Comparison of ENCODE assay signal across 19 mouse cellular contexts in the genomic region with DNA sequence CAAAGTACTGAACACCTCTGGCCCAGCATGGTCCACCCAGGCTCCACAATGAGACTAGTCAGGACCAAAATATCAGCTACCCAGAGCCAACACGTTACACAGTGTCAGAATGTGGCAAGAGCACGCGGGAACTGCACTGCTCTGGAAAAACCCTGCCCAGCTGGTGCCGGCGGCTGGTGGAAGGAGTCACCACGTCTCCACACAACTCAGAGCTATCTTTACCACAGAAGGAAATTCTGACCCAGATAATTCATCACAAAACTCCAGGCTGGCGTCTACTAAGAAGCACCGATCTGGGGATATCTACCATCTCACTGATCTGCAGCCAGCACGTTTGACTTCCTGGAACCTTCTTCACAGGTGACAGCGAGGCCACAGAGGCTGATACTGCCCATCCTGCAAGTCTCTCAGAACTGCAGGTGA. TPM values are rescaled to one million over a fixed set of nuclear protein-coding genes. Genes with fewer than 3 reads are reported as not detected.
DNase-seq lines count a peak whose midpoint lies in the region; ATAC-seq and TF ChIP-seq lines count a peak whose summit lies in the region.
"Had no signal": no experiment of that assay in that cellular context is flagged by ENCODE, and none has a peak within 500 bp of the region (broad histone marks: within the 10 kb centered on the region; RNA-seq: fewer than 3 reads in every experiment).

No protein-coding gene starts in this region.

- H3K79me2 ChIP-seq in heart, adult 2 months (replicated peaks; ENCODE audit: control insufficient read depth, insufficient read depth, low read length), result 0 out of 2 replicates have a peak, but pooled peaks cover 3% of the 10 kb centered on the region
- H3K79me2 ChIP-seq in MEL (ENCODE audit: control insufficient read depth, insufficient read depth, low read length, poor library complexity), result no peaks in the 10 kb centered on the region; the same call in 1 of the 2 replicates

- no peak overlapping the region for H3K4me3 ChIP-seq in heart, adult 2 months
- H3K4me3 ChIP-seq in heart, embryonic 11.5 days (ENCODE audit: low read depth, low read length), result no peak overlapping the region
- H3K4me3 ChIP-seq in megakaryocyte, embryonic 14.5 days (replicated peaks), result peak overlapping the region; percentile 73
- H3K4me3 ChIP-seq in MEL (ENCODE audit: control insufficient read depth in 1 of 2, insufficient read depth in 1 of 2, low read depth in 2 of 2, low read length in 2 of 2), result no peak overlapping the region
- no peak overlapping the region for H3K4me3 ChIP-seq in midbrain, embryonic 10.5 days
- H3K4me3 ChIP-seq: limb, embryonic 13.5 days; neural tube, embryonic 12.5 days had no signal

- H3K27ac ChIP-seq in heart, adult 2 months, result no peak overlapping the region; the same call in 1 of the 2 replicates
- no peak overlapping the region for H3K27ac ChIP-seq in heart, embryonic 11.5 days (ENCODE audit: low read depth, low read length)
- H3K27ac ChIP-seq in MEL (ENCODE audit: control insufficient read depth, low read depth, low read length), result peak overlapping the region; percentile 57
- no peak overlapping the region for H3K27ac ChIP-seq in midbrain, embryonic 10.5 days (replicated peaks)
- H3K27ac ChIP-seq: limb, embryonic 13.5 days; neural tube, embryonic 12.5 days; stomach, postnatal 0 days had no signal

- no peaks in the 10 kb centered on the region for H3K27me3 ChIP-seq in heart, adult 2 months (ENCODE audit: control insufficient read depth, insufficient read depth, low read length)
- H3K27me3 ChIP-seq in heart, embryonic 11.5 days (ENCODE audit: control insufficient read depth, insufficient read depth, low read length), result no peaks in the 10 kb centered on the region
- H3K27me3 ChIP-seq in megakaryocyte, embryonic 14.5 days (replicated peaks), result no peaks in the 10 kb centered on the region
- no peaks in the 10 kb centered on the region for H3K27me3 ChIP-seq in MEL (ENCODE audit: control insufficient read depth in 1 of 2, insufficient read depth in 2 of 2, low read length in 2 of 2)
- no peaks in the 10 kb centered on the region for H3K27me3 ChIP-seq in midbrain, embryonic 10.5 days (ENCODE audit: low read depth, poor library complexity, severe bottlenecking)
- H3K27me3 ChIP-seq: limb, embryonic 13.5 days; neural tube, embryonic 12.5 days; Patski had no signal

- 0 out of 2 replicates have a peak, but pooled peaks have one; percentile 9 for TF ChIP-seq EP300 in heart, adult 2 months (IDR thresholded peaks at IDR 0.05; ENCODE audit: insufficient read depth, low read depth, low read length)
- TF ChIP-seq EP300 in MEL (IDR thresholded peaks at IDR 0.05; ENCODE audit: low read depth in 1 of 2, low read length in 2 of 2), result peak; percentile 92 to 94

- no peak overlapping the region for H3K9ac ChIP-seq in heart, adult 2 months (ENCODE audit: low read depth, low read length)
- H3K9ac ChIP-seq in heart, embryonic 11.5 days (ENCODE audit: low read depth, low read length), result no peak overlapping the region
- H3K9ac ChIP-seq in MEL (ENCODE audit: control insufficient read depth, low read depth, low read length, poor library complexity, severe bottlenecking), result peak overlapping the region; percentile 10; the same call in 1 of the 2 replicates
- H3K9ac ChIP-seq: forebrain, postnatal 0 days; limb, embryonic 13.5 days; neural tube, embryonic 12.5 days had no signal

- intact Hi-C loops in heart, adult 2 months (cut with DNase I), result no loop called here

- WGBS in heart, adult 2 months, result 59% methylated on average over 10 of the region's 10 CpGs
- 65% methylated on average over 10 of the region's 10 CpGs for WGBS in heart, embryonic 11.5 days (ENCODE audit: insufficient replicate concordance)
- 94% methylated on average over 10 of the region's 10 CpGs for WGBS in midbrain, embryonic 10.5 days

- TF ChIP-seq CTCF in heart, adult 2 months (IDR thresholded peaks at IDR 0.05), result no peak
- TF ChIP-seq CTCF in MEL (IDR thresholded peaks at IDR 0.05 in 2 of 3, conservative IDR thresholded peaks at IDR 0.05 in 1 of 3; ENCODE audit: control insufficient read depth in 1 of 3, insufficient read depth in 1 of 3, low read depth in 2 of 3, low read length in 3 of 3, poor library complexity in 1 of 3, severe bottlenecking in 1 of 3), result no peak

- TF ChIP-seq RAD21 in MEL (IDR thresholded peaks at IDR 0.05; ENCODE audit: low read depth, low read length), result no peak

- H3K36me3 ChIP-seq in heart, adult 2 months (ENCODE audit: control insufficient read depth, insufficient read depth, low read length), result no peaks in the 10 kb centered on the region
- peaks cover 4% of the 10 kb centered on the region for H3K36me3 ChIP-seq in heart, embryonic 11.5 days (ENCODE audit: control insufficient read depth, insufficient read depth, low read length)
- H3K36me3 ChIP-seq in megakaryocyte, embryonic 14.5 days (replicated peaks; ENCODE audit: low read length), result peaks cover 80% of the 10 kb centered on the region
- H3K36me3 ChIP-seq in MEL (ENCODE audit: control insufficient read depth in 1 of 2, insufficient read depth in 2 of 2, low read length in 2 of 2), result peaks cover 0 to 35% of the 10 kb centered on the region in 2 experiments
- peaks cover 65% of the 10 kb centered on the region for H3K36me3 ChIP-seq in midbrain, embryonic 10.5 days

- H3K4me2 ChIP-seq in heart, embryonic 11.5 days, result no peak overlapping the region
- H3K4me2 ChIP-seq: limb, embryonic 13.5 days; neural tube, embryonic 12.5 days had no signal

- TF ChIP-seq POLR2A in heart, adult 2 months (IDR thresholded peaks at IDR 0.05; ENCODE audit: insufficient read depth, low read depth, low read length), result no peak
- no peak for TF ChIP-seq POLR2A in MEL (IDR thresholded peaks at IDR 0.05; ENCODE audit: control insufficient read depth in 1 of 2, insufficient read depth in 1 of 2, low read depth in 1 of 2, low read length in 2 of 2, poor library complexity in 1 of 2)

- DNase-seq in heart, adult 2 months, result no peak
- DNase-seq in MEL (ENCODE audit: low read depth, low spot score), result peak; percentile 86
- DNase-seq in kidney, adult 18-20 months, result no peak
- no peak for DNase-seq in midbrain, embryonic 10.5 days (ENCODE audit: low spot score)
- DNase-seq: cerebellum, adult 9-11 months; forebrain, postnatal 0 days; heart, adult 11 months; kidney, postnatal 36 days; layer of hippocampus, postnatal 36 days; lung, postnatal 10 days; midbrain, embryonic 14.5 days had no signal

- no peak for ATAC-seq in heart, embryonic 11.5 days (replicated peaks; ENCODE audit: insufficient number of reproducible peaks, low FRiP score, low TSS enrichment)
- no peak; the same call in 1 of the 2 replicates for ATAC-seq in megakaryocyte, adult 5-6 weeks (ENCODE audit: poor library complexity, severe bottlenecking)
- 0 out of 2 replicates have a peak, but pooled peaks have one; percentile 2 for ATAC-seq in megakaryocyte-erythroid progenitor cell, adult 5-6 weeks (replicated peaks; ENCODE audit: low FRiP score, low TSS enrichment, poor library complexity, severe bottlenecking)
- ATAC-seq: forebrain, postnatal 0 days; Patski had no signal

- no peaks in the 10 kb centered on the region for H3K9me3 ChIP-seq in heart, embryonic 11.5 days (replicated peaks; ENCODE audit: control insufficient read depth, low read length)
- no peaks in the 10 kb centered on the region for H3K9me3 ChIP-seq in megakaryocyte, embryonic 14.5 days
- H3K9me3 ChIP-seq in MEL (replicated peaks; ENCODE audit: insufficient read depth, low read length), result no peaks in the 10 kb centered on the region
- H3K9me3 ChIP-seq in midbrain, embryonic 10.5 days (replicated peaks), result no peaks in the 10 kb centered on the region
- H3K9me3 ChIP-seq: limb, embryonic 13.5 days; neural tube, embryonic 12.5 days had no signal

- H3K4me1 ChIP-seq in heart, adult 2 months (ENCODE audit: control insufficient read depth, insufficient read depth, low read length), result peaks cover 42% of the 10 kb centered on the region
- peaks cover 78% of the 10 kb centered on the region for H3K4me1 ChIP-seq in heart, embryonic 11.5 days (ENCODE audit: control insufficient read depth, insufficient read depth, low read length)
- peaks cover 100% of the 10 kb centered on the region for H3K4me1 ChIP-seq in megakaryocyte, embryonic 14.5 days
- H3K4me1 ChIP-seq in MEL (ENCODE audit: control insufficient read depth in 1 of 2, insufficient read depth in 2 of 2, low read length in 2 of 2), result peaks cover 22 to 42% of the 10 kb centered on the region in 2 experiments
- H3K4me1 ChIP-seq in midbrain, embryonic 10.5 days, result peaks cover 37% of the 10 kb centered on the region

RNA-seq across cellular contexts. Expression of a gene that starts 11.8 kb away (rescaled TPM):
- total RNA-seq in heart, adult 2 months (2021), result 10 to 100 TPM; 83.1 to 89.6 TPM
- 84.5 and 128 TPM in 2 replicates for polyA plus RNA-seq in heart, adult 2 months (2012; rRNA removed)
- polyA plus RNA-seq in heart, embryonic 11.5 days (2014; fragmentation: Nextera tagmentation; extraction: Ambion mirVana), result 57.5 and 72.0 TPM in 2 replicates
- 80.2 and 247 TPM in 2 replicates for polyA plus RNA-seq in megakaryocyte, embryonic 14.5 days (2012; ENCODE audit: insufficient read depth, low replicate concordance)
- 23.4 and 27.7 TPM in 2 replicates for total RNA-seq in megakaryocyte, adult 5-6 weeks (2015)
- total RNA-seq in megakaryocyte, adult 5-6 weeks (2017), result 31.9 and 32.6 TPM in 2 replicates
- 71.3 and 78.2 TPM in 2 replicates for total RNA-seq in MEL (2012; rRNA removed)
- 10 to 100 TPM in 1 of 2 experiments, not detected in 1; 80.7 TPM for polyA plus RNA-seq in MEL (2012; ENCODE audit: insufficient read depth in 1 of 2, insufficient read length in 2 of 2, low read depth in 1 of 2, low replicate concordance in 2 of 2, missing spikeins in 1 of 2)
- 47.0 and 56.6 TPM in 2 replicates for total RNA-seq in megakaryocyte-erythroid progenitor cell, adult 5-6 weeks (2014; fragmentation: Nextera tagmentation)
- 33.2 and 37.4 TPM in 2 replicates for total RNA-seq in megakaryocyte-erythroid progenitor cell, adult 5-6 weeks (2017)
- 87.1 and 97.9 TPM in 2 replicates for polyA plus RNA-seq in midbrain, embryonic 10.5 days (2016; fragmentation: Nextera tagmentation; extraction: Ambion mirVana)

RNA-seq across cellular contexts. Expression of a gene that starts 40.6 kb away (rescaled TPM):
- 10 to 100 TPM; 82.7 to 93.9 TPM for total RNA-seq in heart, adult 2 months (2021)
- 35.5 and 51.0 TPM in 2 replicates for polyA plus RNA-seq in heart, adult 2 months (2012; rRNA removed)
- 83.2 and 83.4 TPM in 2 replicates for polyA plus RNA-seq in heart, embryonic 11.5 days (2014; fragmentation: Nextera tagmentation; extraction: Ambion mirVana)
- polyA plus RNA-seq in megakaryocyte, embryonic 14.5 days (2012; ENCODE audit: insufficient read depth, low replicate concordance), result 49.5 and 106 TPM in 2 replicates
- total RNA-seq in megakaryocyte, adult 5-6 weeks (2015), result 9.6 and 21.6 TPM in 2 replicates
- 11.7 and 16.2 TPM in 2 replicates for total RNA-seq in megakaryocyte, adult 5-6 weeks (2017)
- total RNA-seq in MEL (2012; rRNA removed), result 99.2 and 120 TPM in 2 replicates
- 10 to 100 TPM in 1 of 2 experiments, not detected in 1; 77.6 TPM for polyA plus RNA-seq in MEL (2012; ENCODE audit: insufficient read depth in 1 of 2, insufficient read length in 2 of 2, low read depth in 1 of 2, low replicate concordance in 2 of 2, missing spikeins in 1 of 2)
- total RNA-seq in megakaryocyte-erythroid progenitor cell, adult 5-6 weeks (2014; fragmentation: Nextera tagmentation), result 36.8 and 74.1 TPM in 2 replicates
- total RNA-seq in megakaryocyte-erythroid progenitor cell, adult 5-6 weeks (2017), result 21.2 and 41.9 TPM in 2 replicates
- polyA plus RNA-seq in midbrain, embryonic 10.5 days (2016; fragmentation: Nextera tagmentation; extraction: Ambion mirVana), result 89.7 and 91.0 TPM in 2 replicates

RNA-seq across cellular contexts. Expression of a gene that starts 40.8 kb away (rescaled TPM):
- 1 to 10 TPM; 6.1 to 6.3 TPM for total RNA-seq in heart, adult 2 months (2021)
- polyA plus RNA-seq in heart, adult 2 months (2012; rRNA removed), result 19.1 and 22.8 TPM in 2 replicates
- 14.6 and 18.9 TPM in 2 replicates for polyA plus RNA-seq in heart, embryonic 11.5 days (2014; fragmentation: Nextera tagmentation; extraction: Ambion mirVana)
- 16.1 and 46.5 TPM in 2 replicates for polyA plus RNA-seq in megakaryocyte, embryonic 14.5 days (2012; ENCODE audit: insufficient read depth, low replicate concordance)
- 13.4 and 14.3 TPM in 2 replicates for total RNA-seq in megakaryocyte, adult 5-6 weeks (2015)
- total RNA-seq in megakaryocyte, adult 5-6 weeks (2017), result 14.8 and 18.8 TPM in 2 replicates
- 12.6 and 16.6 TPM in 2 replicates for total RNA-seq in MEL (2012; rRNA removed)
- 10 to 100 TPM in 1 of 2 experiments, not detected in 1; 14.3 TPM for polyA plus RNA-seq in MEL (2012; ENCODE audit: insufficient read depth in 1 of 2, insufficient read length in 2 of 2, low read depth in 1 of 2, low replicate concordance in 2 of 2, missing spikeins in 1 of 2)
- 12.8 and 24.1 TPM in 2 replicates for total RNA-seq in megakaryocyte-erythroid progenitor cell, adult 5-6 weeks (2014; fragmentation: Nextera tagmentation)
- total RNA-seq in megakaryocyte-erythroid progenitor cell, adult 5-6 weeks (2017), result 5.0 and 6.0 TPM in 2 replicates
- polyA plus RNA-seq in midbrain, embryonic 10.5 days (2016; fragmentation: Nextera tagmentation; extraction: Ambion mirVana), result 20.0 and 21.2 TPM in 2 replicates

RNA-seq across cellular contexts. Expression of a gene that starts 52.7 kb away (rescaled TPM):
- 10 to 100 TPM in 1 of 2 experiments, 1 to 10 TPM in 1; 9.3 to 10.7 TPM for total RNA-seq in heart, adult 2 months (2021)
- polyA plus RNA-seq in heart, adult 2 months (2012; rRNA removed), result 3.7 and 6.5 TPM in 2 replicates
- polyA plus RNA-seq in heart, embryonic 11.5 days (2014; fragmentation: Nextera tagmentation; extraction: Ambion mirVana), result 15.1 and 16.0 TPM in 2 replicates
- polyA plus RNA-seq in megakaryocyte, embryonic 14.5 days (2012; ENCODE audit: insufficient read depth, low replicate concordance), result 1.5 and 10.4 TPM in 2 replicates
- total RNA-seq in megakaryocyte, adult 5-6 weeks (2015), result 5.2 and 5.8 TPM in 2 replicates
- total RNA-seq in megakaryocyte, adult 5-6 weeks (2017), result 9.3 and 16.3 TPM in 2 replicates
- total RNA-seq in MEL (2012; rRNA removed), result 17.6 and 21.6 TPM in 2 replicates
- polyA plus RNA-seq in MEL (2012; ENCODE audit: insufficient read depth in 1 of 2, insufficient read length in 2 of 2, low read depth in 1 of 2, low replicate concordance in 2 of 2, missing spikeins in 1 of 2), result 10 to 100 TPM in 1 of 2 experiments, not detected in 1; 26.6 TPM
- total RNA-seq in megakaryocyte-erythroid progenitor cell, adult 5-6 weeks (2014; fragmentation: Nextera tagmentation), result 9.6 and 18.9 TPM in 2 replicates
- 18.1 and 22.3 TPM in 2 replicates for total RNA-seq in megakaryocyte-erythroid progenitor cell, adult 5-6 weeks (2017)
- polyA plus RNA-seq in midbrain, embryonic 10.5 days (2016; fragmentation: Nextera tagmentation; extraction: Ambion mirVana), result 38.1 and 45.9 TPM in 2 replicates
